Comparison of ENCODE assay signal across 8 mouse cellular contexts in genomic region chr17:30575941-30576773, GRCm38 (mm10). TPM values are rescaled to one million over a fixed set of nuclear protein-coding genes. Genes with fewer than 3 reads are reported as not detected.
A peak's percentile ranks its signal among the peaks of the same experiment; 100 is the strongest.
DNase-seq lines count a peak whose midpoint lies in the region; ATAC-seq lines count a peak whose summit lies in the region.

Btbd9 (minus strand) TSS chr17:30576488.

- no peaks in the 10 kb centered on the region for H3K36me3 ChIP-seq in hindbrain, embryonic 12.5 days

- no peaks in the 10 kb centered on the region for H3K9me3 ChIP-seq in hindbrain, embryonic 12.5 days (replicated peaks)

- H3K27ac ChIP-seq in hindbrain, embryonic 12.5 days: peak within 1 kb of the TSS; percentile 88

- peak within 1 kb of the TSS; percentile 71 for H3K4me2 ChIP-seq in hindbrain, embryonic 12.5 days (replicated peaks)

- H3K27me3 ChIP-seq in hindbrain, embryonic 12.5 days: no peaks in the 10 kb centered on the region

- peak; percentile 94 for ATAC-seq in hindbrain, embryonic 12.5 days (ENCODE audit: low FRiP score)

- under 1% methylated on average over 78 of the region's 94 CpGs for WGBS in hindbrain, embryonic 12.5 days

- DNase-seq in Muller cell, postnatal 12 days (ENCODE audit: inconsistent ontology term): peak; percentile 95
- peak; percentile 97 for DNase-seq in cerebellum, adult 9-11 months
- DNase-seq in frontal cortex, postnatal 10 days (ENCODE audit: low spot score in 2 of 2): peak; percentile 89 to 96
- DNase-seq in layer of hippocampus, postnatal 14 days (ENCODE audit: low spot score in 2 of 2): peak; percentile 96 to 100
- DNase-seq in lung, postnatal 14 days: peak; percentile 97
- peak; percentile 81 for DNase-seq in retina, adult 2 months (ENCODE audit: low read depth, low spot score)
- DNase-seq in thymus, postnatal 36 days: peak; percentile 92 to 96

- H3K9ac ChIP-seq in hindbrain, embryonic 12.5 days: peak within 1 kb of the TSS; percentile 84

- peak within 1 kb of the TSS; percentile 68 for H3K4me3 ChIP-seq in hindbrain, embryonic 12.5 days

- H3K4me1 ChIP-seq in hindbrain, embryonic 12.5 days: peaks cover 22% of the 10 kb centered on the region

RNA-seq across cellular contexts. Expression of gene Btbd9, which starts in this region (rescaled TPM):
- polyA plus RNA-seq in hindbrain, embryonic 12.5 days (2016; fragmentation: Nextera tagmentation; extraction: Ambion mirVana): 100 and 106 TPM in 2 replicates
- 100 to 1,000 TPM; 117 TPM for total RNA-seq in layer of hippocampus, postnatal 14 days (2021)

Comparison
In these comparisons a context has a peak if more than half of its experiments do, and no peak if none do; other contexts are left out.
1. Peak in every context shown above with its lines: DNase-seq, ATAC-seq, H3K4me3 ChIP-seq and H3K27ac ChIP-seq.